Mouse (Mus musculus) c-Kit-positive CD71-positive TER-119-negative erythroid progenitor cells, embryonic 14.5 days (primary cell): ENCODE measurements around the gene Tubgcp2.

Source experiments
- DNase-seq: peaks from one replicate; pipeline ENCODE4 v3.0.0-alpha.2; 2013; ENCODE audit warnings: low read depth

Tubgcp2 gene

GRCm38 (mm10) chr7:140036281-140037170, at the start of gene Tubgcp2, which contains the start of gene Zfp511:
TSS of gene Tubgcp2 (minus strand) at chr7:140036669.
TSS of gene Zfp511 (plus strand) at chr7:140036391.
- DNase-seq, result peak; percentile 84

- no peak for DNase-seq
Observed at GRCm38 (mm10) chr7:140082242-140082678, 45.8 kb upstream of the Tubgcp2 start, which contains the start of gene Caly. TSS of gene Caly (minus strand) at chr7:140082548.

GRCm38 (mm10) chr7:140081408-140082241, 45.2 kb upstream of the Tubgcp2 start:
- no peak for DNase-seq

- DNase-seq, result peak; percentile 38
Observed at GRCm38 (mm10) chr7:140080503-140081156, 44.2 kb upstream of the Tubgcp2 start.

- DNase-seq, result peak; percentile 71
Observed at GRCm38 (mm10) chr7:140078711-140079110, 42.2 kb upstream of the Tubgcp2 start.

GRCm38 (mm10) chr7:140077698-140078097, 41.2 kb upstream of the Tubgcp2 start:
- DNase-seq, result no peak

- no peak for DNase-seq
Observed at GRCm38 (mm10) chr7:140070042-140070711, 33.7 kb upstream of the Tubgcp2 start.

GRCm38 (mm10) chr7:140067397-140067796, 30.9 kb upstream of the Tubgcp2 start:
- DNase-seq, result no peak

- peak; percentile 55 for DNase-seq
Observed at GRCm38 (mm10) chr7:140063092-140063491, 26.6 kb upstream of the Tubgcp2 start.

- DNase-seq, result no peak
Observed at GRCm38 (mm10) chr7:140062307-140062706, 25.8 kb upstream of the Tubgcp2 start.

- DNase-seq, result no peak
Observed at GRCm38 (mm10) chr7:140061832-140062130, 25.3 kb upstream of the Tubgcp2 start.

- DNase-seq, result no peak
Observed at GRCm38 (mm10) chr7:140060936-140061831, 24.7 kb upstream of the Tubgcp2 start.

GRCm38 (mm10) chr7:140059601-140060000, 23.1 kb upstream of the Tubgcp2 start:
- no peak for DNase-seq

- DNase-seq, result no peak
Observed at GRCm38 (mm10) chr7:140058528-140058927, 22.1 kb upstream of the Tubgcp2 start.

GRCm38 (mm10) chr7:140057413-140058407, 21.2 kb upstream of the Tubgcp2 start:
- DNase-seq, result no peak

GRCm38 (mm10) chr7:140054124-140054523, 17.7 kb upstream of the Tubgcp2 start:
- DNase-seq, result no peak

- DNase-seq, result no peak
Observed at GRCm38 (mm10) chr7:140049115-140049689, 12.7 kb upstream of the Tubgcp2 start.

- no peak for DNase-seq
Observed at GRCm38 (mm10) chr7:140048361-140049114, 12.1 kb upstream of the Tubgcp2 start, which contains the start of gene Msx3. TSS of gene Msx3 (minus strand) at chr7:140049089.
